Mouse (Mus musculus): ENCODE data around the gene Klf15.
A peak's percentile ranks its signal among the peaks of the same experiment; 100 is the strongest.

Gene Klf15

DNA sequence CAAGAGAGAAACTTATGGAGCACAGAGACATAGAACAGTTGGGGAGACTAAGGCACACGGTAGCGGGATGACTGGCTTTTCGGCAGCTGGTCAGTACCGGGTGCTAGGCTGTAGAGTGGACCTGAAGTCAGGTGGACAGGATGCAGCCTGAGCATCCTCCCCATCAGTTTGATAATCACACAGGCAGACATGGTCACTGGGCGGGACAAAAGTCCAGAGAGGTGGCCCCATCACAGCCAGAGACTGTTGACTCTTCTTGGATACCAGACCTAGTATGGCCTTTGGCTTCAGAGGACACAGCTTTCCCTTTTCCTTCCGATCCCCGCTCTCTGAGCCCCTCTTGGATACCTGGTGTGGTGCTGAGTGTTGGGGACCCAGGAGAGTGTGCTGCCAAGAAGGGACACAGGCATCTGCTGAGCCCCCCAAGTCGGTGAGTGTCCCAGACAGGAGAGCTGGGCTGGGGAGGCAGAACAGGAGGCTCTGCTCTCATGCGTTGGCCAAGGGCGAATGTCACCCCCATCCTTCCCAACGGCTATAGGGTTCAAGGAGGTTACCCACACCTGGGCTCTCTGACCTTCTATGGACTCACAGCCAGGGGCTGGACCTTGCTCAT, 2.8 kb downstream of the Klf15 start:
- no peak for DNase-seq

DNA sequence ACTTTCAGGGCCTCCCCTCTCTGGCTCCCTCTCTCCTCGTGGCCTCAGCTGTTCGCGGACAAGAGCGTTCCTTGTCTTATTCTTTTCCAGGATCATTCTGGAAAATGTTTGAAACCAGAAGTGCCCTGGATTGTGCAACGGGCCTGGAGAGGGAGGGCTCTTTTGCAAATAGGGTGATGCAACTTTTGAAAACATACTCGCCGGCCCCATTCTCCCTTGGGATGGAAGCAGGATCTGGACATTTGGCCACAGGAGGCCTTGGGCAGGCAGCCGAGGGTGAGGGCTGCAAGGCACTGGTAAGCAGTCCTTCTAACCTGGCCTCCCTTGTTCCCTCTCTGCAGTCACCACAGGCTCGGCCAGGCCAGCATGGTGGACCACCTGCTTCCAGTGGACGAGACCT, 3.7 kb downstream of the Klf15 start:
- DNase-seq: peak; percentile 88

DNA sequence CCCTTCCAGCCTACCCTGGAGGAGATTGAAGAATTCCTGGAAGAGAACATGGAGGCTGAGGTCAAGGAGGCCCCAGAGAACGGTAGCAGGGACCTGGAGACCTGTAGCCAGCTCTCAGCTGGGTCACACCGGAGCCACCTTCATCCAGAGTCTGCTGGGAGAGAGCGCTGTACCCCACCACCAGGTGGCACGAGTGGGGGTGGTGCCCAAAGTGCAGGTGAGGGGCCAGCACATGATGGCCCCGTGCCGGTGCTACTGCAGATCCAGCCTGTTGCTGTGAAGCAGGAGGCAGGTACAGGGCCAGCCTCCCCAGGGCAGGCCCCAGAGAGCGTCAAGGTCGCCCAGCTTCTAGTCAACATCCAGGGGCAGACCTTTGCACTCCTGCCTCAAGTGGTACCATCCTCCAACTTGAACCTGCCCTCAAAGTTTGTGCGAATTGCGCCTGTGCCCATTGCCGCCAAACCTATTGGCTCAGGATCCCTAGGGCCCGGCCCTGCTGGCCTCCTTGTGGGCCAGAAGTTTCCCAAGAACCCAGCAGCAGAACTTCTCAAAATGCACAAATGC, 4.6 kb downstream of the Klf15 start:
- no peak for DNase-seq

DNA sequence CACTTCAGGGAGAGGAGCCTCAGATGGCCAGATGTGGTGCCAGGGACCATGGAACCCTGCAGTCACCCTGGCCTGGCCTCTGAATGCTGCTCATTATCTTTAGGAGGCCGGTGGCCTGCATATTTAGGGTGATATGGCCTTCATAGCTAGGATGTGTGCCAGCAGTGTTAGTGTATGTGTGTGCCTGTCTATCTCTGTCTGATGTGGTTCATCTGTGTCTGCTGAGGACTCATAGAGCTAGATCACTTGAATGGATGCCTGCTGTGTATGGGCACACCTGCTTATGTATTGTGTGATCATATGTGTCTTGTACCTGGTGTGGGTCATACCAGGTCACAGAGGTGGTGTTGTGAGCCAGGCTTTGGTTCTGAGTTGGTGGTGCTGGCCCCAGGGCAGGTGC, 5.8 kb downstream of the Klf15 start:
- DNase-seq: no peak

DNA sequence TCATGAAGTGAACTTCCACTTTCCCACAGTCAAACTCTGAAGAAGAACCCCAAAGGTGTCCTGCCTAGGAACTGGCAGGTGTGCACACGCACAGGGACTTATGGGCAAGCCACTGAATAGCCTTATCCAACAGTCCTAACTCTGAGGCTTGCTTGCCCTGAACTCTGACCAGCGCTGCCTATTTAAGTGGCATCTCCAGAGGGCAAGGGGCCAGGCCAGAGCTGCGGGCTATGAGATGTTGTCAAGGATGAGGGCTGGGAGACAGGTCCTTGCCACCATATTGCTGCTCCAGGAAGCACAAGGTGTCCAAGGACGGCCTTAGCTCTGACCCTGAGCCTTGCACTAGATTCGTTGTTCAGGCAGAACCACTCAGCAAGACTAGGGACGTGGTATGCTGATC, 6.7 kb downstream of the Klf15 start:
- DNase-seq: no peak

- DNase-seq: no peak
Observed at GRCm38 (mm10) chr6:90470255-90470654, 7.9 kb downstream of the Klf15 start.

GRCm38 (mm10) chr6:90470947-90471541, 8.7 kb downstream of the Klf15 start:
- DNase-seq: peak; percentile 85

DNA sequence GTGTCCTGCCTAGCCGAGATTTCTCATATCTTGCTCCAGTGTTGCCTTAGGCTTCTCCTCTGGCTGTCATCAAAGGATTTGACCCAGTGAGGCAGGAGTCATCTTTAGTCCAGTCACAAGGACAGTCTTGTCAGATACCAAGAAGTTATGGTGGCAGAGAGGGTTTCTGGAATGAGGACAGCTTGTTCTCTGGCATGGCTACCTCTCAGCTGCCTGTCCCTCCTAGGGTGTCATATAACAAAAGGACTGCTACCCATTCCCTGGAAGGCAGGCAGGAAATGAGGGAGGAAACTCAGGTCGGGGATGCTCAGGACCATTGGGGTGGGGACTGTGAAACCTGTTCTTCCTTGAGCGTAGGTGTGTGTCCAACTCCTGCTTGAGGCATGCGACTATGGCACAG, 9.7 kb downstream of the Klf15 start:
- no peak for DNase-seq

DNA sequence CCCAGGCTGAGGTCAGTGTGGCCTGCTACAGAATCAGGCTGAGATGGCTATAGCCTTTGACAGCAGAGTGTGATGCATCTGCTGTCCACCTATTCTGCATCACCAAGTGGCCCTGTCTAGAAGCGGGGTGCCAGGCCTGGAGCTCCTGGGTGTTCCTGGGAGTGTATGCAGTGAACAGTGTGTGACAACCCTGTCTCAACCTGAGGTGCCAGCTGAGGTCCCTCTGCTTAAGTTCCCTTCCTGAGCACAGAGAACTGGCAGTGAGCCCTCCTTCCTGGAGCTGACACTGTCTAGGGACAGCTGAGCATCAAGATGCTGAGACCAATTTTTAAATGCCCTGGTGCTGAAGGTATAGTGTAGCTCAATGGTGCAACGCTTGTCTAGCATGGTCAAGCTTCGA, 10.3 kb downstream of the Klf15 start:
- DNase-seq: no peak

GRCm38 (mm10) chr6:90473630-90474360, 11.4 kb downstream of the Klf15 start:
- DNase-seq: no peak

DNA sequence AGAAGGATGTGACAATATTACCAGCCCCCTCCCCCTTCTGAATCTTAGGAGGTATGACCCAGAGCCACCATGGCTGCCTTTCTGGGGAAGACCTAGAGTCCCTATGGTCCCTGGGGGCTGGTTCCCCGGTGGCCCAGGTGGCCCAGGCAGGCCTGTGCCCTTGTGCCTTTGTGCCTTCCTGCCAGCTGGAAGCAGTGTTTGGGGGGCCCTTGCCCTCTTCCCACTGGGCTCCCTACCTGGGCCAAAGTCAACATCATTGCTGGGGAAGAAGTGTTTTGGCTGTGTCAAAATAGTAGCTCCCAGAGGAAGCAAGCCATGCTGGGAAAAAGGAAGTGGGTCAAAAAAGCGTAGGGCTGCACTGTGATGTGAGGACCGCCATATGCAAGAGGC, 12.0 kb downstream of the Klf15 start:
- no peak for DNase-seq

DNA sequence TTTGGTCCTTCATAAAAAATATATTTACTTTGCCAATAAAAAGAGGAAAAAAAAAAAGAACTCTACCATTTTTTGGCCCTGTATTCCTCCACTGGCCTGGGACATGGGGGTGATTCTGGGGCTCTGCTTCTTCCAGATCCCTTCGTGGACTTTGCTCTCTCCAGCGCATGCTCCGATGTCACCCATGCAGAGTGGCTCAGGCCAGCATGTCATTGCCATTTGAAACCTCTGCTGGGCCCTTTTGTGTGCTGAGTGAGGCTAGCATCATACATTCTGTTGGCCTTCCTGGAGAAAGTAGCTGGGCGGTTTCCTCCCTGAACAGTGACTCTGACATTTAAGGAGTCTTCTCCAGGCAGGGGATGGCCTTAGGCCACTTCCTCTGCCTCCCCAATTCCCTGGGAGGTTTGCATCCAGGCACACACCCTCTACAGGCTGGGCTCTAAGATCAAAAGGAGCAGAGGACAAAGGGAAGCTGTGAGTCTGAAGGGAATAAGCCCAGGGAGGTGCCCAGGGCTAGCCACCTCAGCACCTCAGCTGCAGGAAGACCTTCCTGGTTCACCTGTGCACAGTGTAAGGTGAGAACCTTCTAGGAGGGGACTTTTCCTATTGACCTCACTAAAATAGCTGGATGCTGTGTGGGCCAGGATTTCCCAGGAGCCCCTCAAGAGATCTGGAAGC, 12.9 kb downstream of the Klf15 start:
- no peak for DNase-seq

DNA sequence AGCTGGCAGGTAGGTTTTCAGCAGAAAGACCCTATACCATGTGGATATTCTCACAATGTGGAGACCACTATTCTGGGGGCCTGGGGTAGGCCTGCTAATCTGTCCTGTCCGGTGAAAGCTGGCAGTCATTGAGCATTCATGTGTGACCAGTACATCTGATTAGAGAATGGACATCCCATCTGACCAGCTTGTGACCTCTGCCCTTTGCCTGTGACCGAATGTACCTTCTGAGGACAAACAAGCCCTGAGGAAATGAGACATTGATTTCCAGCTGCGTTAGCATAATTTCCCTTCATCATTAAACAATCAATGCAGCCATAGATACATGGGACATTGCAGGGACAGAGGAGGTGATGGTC, 13.5 kb downstream of the Klf15 start:
- DNase-seq: no peak

- peak; percentile 76 for DNase-seq
Observed at GRCm38 (mm10) chr6:90476941-90477518, 14.7 kb downstream of the Klf15 start.

GRCm38 (mm10) chr6:90484249-90484648, 21.9 kb downstream of the Klf15 start:
- DNase-seq: no peak

GRCm38 (mm10) chr6:90484876-90485275, 22.5 kb downstream of the Klf15 start:
- no peak for DNase-seq

GRCm38 (mm10) chr6:90486176-90486921, 24.0 kb downstream of the Klf15 start, which contains the start of gene Aldh1l1:
Aldh1l1 (plus strand) TSS chr6:90486427.
- DNase-seq: no peak

DNA sequence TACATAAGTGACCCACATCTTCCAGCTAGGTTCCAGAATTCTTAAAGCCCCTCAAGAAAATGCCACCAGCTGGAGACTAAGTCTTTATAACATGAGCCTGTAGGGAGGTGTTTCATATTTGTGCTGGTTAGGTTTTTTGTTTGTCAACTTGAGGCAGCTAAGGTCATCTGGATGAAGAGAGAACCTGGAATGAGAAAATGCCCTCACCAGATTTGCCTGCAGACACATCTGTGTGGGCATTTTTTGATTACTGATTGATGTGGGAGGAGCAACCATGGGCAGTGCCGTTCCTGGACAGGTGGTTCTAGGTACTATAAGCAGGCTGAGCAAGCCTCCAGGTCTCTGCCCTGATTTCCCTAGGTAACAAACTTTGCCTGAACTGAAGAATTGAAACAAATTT, 25.2 kb downstream of the Klf15 start:
- DNase-seq: no peak

DNA sequence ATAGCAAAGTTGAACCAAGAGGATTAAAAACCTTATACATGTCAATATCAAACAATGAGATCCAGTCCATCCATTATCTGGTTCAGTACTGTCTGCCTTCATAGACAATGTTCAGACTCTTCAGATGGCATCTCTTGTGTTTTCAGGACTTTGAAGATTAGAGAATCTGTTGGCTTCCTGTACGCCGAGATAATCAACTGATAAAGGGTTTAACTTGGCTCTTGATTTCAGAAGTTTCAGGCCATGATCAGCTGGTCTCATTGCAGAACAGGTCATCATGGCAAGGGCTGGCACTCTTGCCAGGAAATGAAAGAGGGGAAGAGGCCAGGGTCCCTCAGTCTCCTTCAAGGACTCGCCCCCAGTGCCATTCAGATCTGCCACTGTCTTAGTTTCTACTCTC, 27.2 kb downstream of the Klf15 start:
- DNase-seq: no peak

GRCm38 (mm10) chr6:90490976-90491375, 28.6 kb downstream of the Klf15 start:
- no peak for DNase-seq

GRCm38 (mm10) chr6:90491956-90492744, 29.8 kb downstream of the Klf15 start:
- DNase-seq: no peak

DNA sequence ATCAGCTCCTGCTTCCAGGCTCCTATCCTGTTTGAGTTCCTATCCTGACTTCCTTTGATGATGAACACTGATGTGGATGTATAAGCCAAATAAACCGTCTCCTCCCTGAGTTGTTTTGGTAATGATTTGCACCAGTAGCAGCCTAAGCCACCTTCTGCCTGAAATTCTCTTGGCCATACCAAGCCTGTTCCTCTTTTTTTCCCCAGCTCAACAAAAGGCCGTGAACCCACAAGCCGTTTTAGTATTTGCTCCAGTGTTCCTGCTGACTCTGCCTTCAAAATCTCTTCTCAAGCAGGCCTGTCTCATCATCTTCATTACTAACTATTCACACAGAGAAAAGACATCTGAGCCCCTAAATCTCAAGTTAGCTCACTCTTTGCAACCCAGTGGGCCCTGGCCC, 31.8 kb downstream of the Klf15 start:
- no peak for DNase-seq

All from lung, postnatal 36 days (tissue).